Mouse (Mus musculus): ENCODE data around the gene Lpp. TPM values are rescaled to one million over a fixed set of nuclear protein-coding genes. Genes with fewer than 3 reads are reported as not detected.

Lpp gene
- polyA plus RNA-seq, 1 experiment from 2014 or later = 46.6 TPM

- no peak overlapping the region for H3K4me2 ChIP-seq (ENCODE audit: low read length)
These were observed 184.5 kb downstream of the Lpp start for GRCm38 (mm10) chr16:24577798-24578197.

GRCm38 (mm10) chr16:24582847-24583246 is 189.5 kb downstream of the Lpp start:
- Histone ChIP-seq H3K9me3 (ENCODE audit: control insufficient read depth, low read length) (no peaks in the 10 kb centered on the region), H3K27ac (replicated peaks in 1 of 2; ENCODE audit: control insufficient read depth in 1 of 2, insufficient read depth in 1 of 2, low read depth in 2 of 2, low read length in 2 of 2) (no peak overlapping the region), H3K9ac (ENCODE audit: low read length) (no peak overlapping the region), H3K4me1 (ENCODE audit: control insufficient read depth in 2 of 2, insufficient read depth in 2 of 2, low read length in 2 of 2) (peaks cover 2 to 13% of the 10 kb centered on the region in 2 experiments; a peak in 3 of 4 replicates), H3K4me3 (ENCODE audit: control insufficient read depth in 1 of 2, insufficient read depth in 1 of 2, low read depth in 1 of 2, low read length in 2 of 2) (no peak overlapping the region), H3K4me2 (ENCODE audit: low read length) (no peak overlapping the region), H3K36me3 (ENCODE audit: control insufficient read depth, insufficient read depth, low read length) (no peaks in the 10 kb centered on the region), H3K27me3 (ENCODE audit: control insufficient read depth, insufficient read depth, low read length) (no peaks in the 10 kb centered on the region)
- 66% methylated on average over 2 of the region's 2 CpGs for WGBS
- no peak for ATAC-seq (ENCODE audit: insufficient number of reproducible peaks, insufficient read depth, low FRiP score, low read depth)

More at GRCm38 (mm10) chr16:24577798-24578197, 184.5 kb downstream of the Lpp start:
- ATAC-seq (ENCODE audit: insufficient number of reproducible peaks, insufficient read depth, low FRiP score, low read depth) = no peak
- no peak overlapping the region for H3K4me3 ChIP-seq (ENCODE audit: control insufficient read depth in 1 of 2, insufficient read depth in 1 of 2, low read depth in 1 of 2, low read length in 2 of 2)
- whole genome bisulfite sequencing = 92% methylated on average over 2 of the region's 2 CpGs
- H3K27ac ChIP-seq (replicated peaks in 1 of 2; ENCODE audit: control insufficient read depth in 1 of 2, insufficient read depth in 1 of 2, low read depth in 2 of 2, low read length in 2 of 2) = no peak overlapping the region
- H3K27me3 ChIP-seq (ENCODE audit: control insufficient read depth, insufficient read depth, low read length) = no peaks in the 10 kb centered on the region
- H3K36me3 ChIP-seq (ENCODE audit: control insufficient read depth, insufficient read depth, low read length) = no peaks in the 10 kb centered on the region
- no peak overlapping the region for H3K9ac ChIP-seq (ENCODE audit: low read length)
- H3K4me1 ChIP-seq (ENCODE audit: control insufficient read depth in 2 of 2, insufficient read depth in 2 of 2, low read length in 2 of 2) = peaks cover under 1 to 20% of the 10 kb centered on the region in 2 experiments; a peak in 3 of 4 replicates
- H3K9me3 ChIP-seq (ENCODE audit: control insufficient read depth, low read length) = no peaks in the 10 kb centered on the region

- 65% methylated on average over 4 of the region's 4 CpGs for WGBS
- H3K4me2 ChIP-seq (ENCODE audit: low read length) = no peak overlapping the region
- H3K27ac ChIP-seq (replicated peaks in 1 of 2; ENCODE audit: control insufficient read depth in 1 of 2, insufficient read depth in 1 of 2, low read depth in 2 of 2, low read length in 2 of 2) = no peak overlapping the region
- H3K4me3 ChIP-seq (ENCODE audit: control insufficient read depth in 1 of 2, insufficient read depth in 1 of 2, low read depth in 1 of 2, low read length in 2 of 2) = no peak overlapping the region
- ATAC-seq (ENCODE audit: insufficient number of reproducible peaks, insufficient read depth, low FRiP score, low read depth) = no peak
- no peaks in the 10 kb centered on the region for H3K4me1 ChIP-seq (ENCODE audit: control insufficient read depth in 2 of 2, insufficient read depth in 2 of 2, low read length in 2 of 2)
- H3K9ac ChIP-seq (ENCODE audit: low read length) = no peak overlapping the region
- no peaks in the 10 kb centered on the region for H3K36me3 ChIP-seq (ENCODE audit: control insufficient read depth, insufficient read depth, low read length)
- H3K27me3 ChIP-seq (ENCODE audit: control insufficient read depth, insufficient read depth, low read length) = no peaks in the 10 kb centered on the region
- no peaks in the 10 kb centered on the region for H3K9me3 ChIP-seq (ENCODE audit: control insufficient read depth, low read length)
These were observed 200.2 kb downstream of the Lpp start for GRCm38 (mm10) chr16:24593535-24593934.

- 74% methylated on average over 5 of the region's 5 CpGs for WGBS
- no peak for ATAC-seq (ENCODE audit: insufficient number of reproducible peaks, insufficient read depth, low FRiP score, low read depth)
- Histone ChIP-seq H3K9ac (ENCODE audit: low read length) (no peak overlapping the region), H3K27ac (replicated peaks in 1 of 2; ENCODE audit: control insufficient read depth in 1 of 2, insufficient read depth in 1 of 2, low read depth in 2 of 2, low read length in 2 of 2) (no peak overlapping the region), H3K36me3 (ENCODE audit: control insufficient read depth, insufficient read depth, low read length) (no peaks in the 10 kb centered on the region), H3K4me2 (ENCODE audit: low read length) (no peak overlapping the region), H3K4me3 (ENCODE audit: control insufficient read depth in 1 of 2, insufficient read depth in 1 of 2, low read depth in 1 of 2, low read length in 2 of 2) (no peak overlapping the region), H3K4me1 (ENCODE audit: control insufficient read depth in 2 of 2, insufficient read depth in 2 of 2, low read length in 2 of 2) (peaks cover 0 to 5% of the 10 kb centered on the region in 2 experiments; a peak in 2 of 4 replicates), H3K27me3 (ENCODE audit: control insufficient read depth, insufficient read depth, low read length) (no peaks in the 10 kb centered on the region), H3K9me3 (ENCODE audit: control insufficient read depth, low read length) (no peaks in the 10 kb centered on the region)
These were observed 201.2 kb downstream of the Lpp start for GRCm38 (mm10) chr16:24594508-24594907.

GRCm38 (mm10) chr16:24595493-24595892 is 202.2 kb downstream of the Lpp start:
- Histone ChIP-seq H3K36me3 (ENCODE audit: control insufficient read depth, insufficient read depth, low read length) (no peaks in the 10 kb centered on the region), H3K27me3 (ENCODE audit: control insufficient read depth, insufficient read depth, low read length) (no peaks in the 10 kb centered on the region), H3K4me3 (ENCODE audit: control insufficient read depth in 1 of 2, insufficient read depth in 1 of 2, low read depth in 1 of 2, low read length in 2 of 2) (no peak overlapping the region), H3K27ac (replicated peaks in 1 of 2; ENCODE audit: control insufficient read depth in 1 of 2, insufficient read depth in 1 of 2, low read depth in 2 of 2, low read length in 2 of 2) (no peak overlapping the region), H3K9ac (ENCODE audit: low read length) (no peak overlapping the region), H3K4me1 (ENCODE audit: control insufficient read depth in 2 of 2, insufficient read depth in 2 of 2, low read length in 2 of 2) (peaks cover 0 to 14% of the 10 kb centered on the region in 2 experiments; a peak in 2 of 4 replicates), H3K9me3 (ENCODE audit: control insufficient read depth, low read length) (no peaks in the 10 kb centered on the region), H3K4me2 (ENCODE audit: low read length) (no peak overlapping the region)
- ATAC-seq (ENCODE audit: insufficient number of reproducible peaks, insufficient read depth, low FRiP score, low read depth) = no peak

- ATAC-seq (ENCODE audit: insufficient number of reproducible peaks, insufficient read depth, low FRiP score, low read depth) = no peak
- H3K36me3 ChIP-seq (ENCODE audit: control insufficient read depth, insufficient read depth, low read length) = no peaks in the 10 kb centered on the region
- no peak overlapping the region for H3K9ac ChIP-seq (ENCODE audit: low read length)
- peaks cover 0 to 17% of the 10 kb centered on the region in 2 experiments; a peak in 2 of 4 replicates for H3K4me1 ChIP-seq (ENCODE audit: control insufficient read depth in 2 of 2, insufficient read depth in 2 of 2, low read length in 2 of 2)
- H3K4me3 ChIP-seq (ENCODE audit: control insufficient read depth in 1 of 2, insufficient read depth in 1 of 2, low read depth in 1 of 2, low read length in 2 of 2) = no peak overlapping the region
- 64% methylated on average over 7 of the region's 7 CpGs for WGBS
- no peaks in the 10 kb centered on the region for H3K9me3 ChIP-seq (ENCODE audit: control insufficient read depth, low read length)
- H3K27me3 ChIP-seq (ENCODE audit: control insufficient read depth, insufficient read depth, low read length) = no peaks in the 10 kb centered on the region
- H3K4me2 ChIP-seq (ENCODE audit: low read length) = no peak overlapping the region
- H3K27ac ChIP-seq (replicated peaks in 1 of 2; ENCODE audit: control insufficient read depth in 1 of 2, insufficient read depth in 1 of 2, low read depth in 2 of 2, low read length in 2 of 2) = no peak overlapping the region
These were observed 205.3 kb downstream of the Lpp start for GRCm38 (mm10) chr16:24598567-24598966.

GRCm38 (mm10) chr16:24599766-24600165 is 206.5 kb downstream of the Lpp start:
- H3K4me1 ChIP-seq (ENCODE audit: control insufficient read depth in 2 of 2, insufficient read depth in 2 of 2, low read length in 2 of 2) = peaks cover 0 to 17% of the 10 kb centered on the region in 2 experiments; a peak in 2 of 4 replicates
- 43% methylated on average over 7 of the region's 7 CpGs for WGBS
- H3K9me3 ChIP-seq (ENCODE audit: control insufficient read depth, low read length) = no peaks in the 10 kb centered on the region
- no peak overlapping the region for H3K4me2 ChIP-seq (ENCODE audit: low read length)
- H3K9ac ChIP-seq (ENCODE audit: low read length) = no peak overlapping the region
- H3K27ac ChIP-seq (replicated peaks in 1 of 2; ENCODE audit: control insufficient read depth in 1 of 2, insufficient read depth in 1 of 2, low read depth in 2 of 2, low read length in 2 of 2) = no peak overlapping the region
- H3K36me3 ChIP-seq (ENCODE audit: control insufficient read depth, insufficient read depth, low read length) = no peaks in the 10 kb centered on the region
- H3K4me3 ChIP-seq (ENCODE audit: control insufficient read depth in 1 of 2, insufficient read depth in 1 of 2, low read depth in 1 of 2, low read length in 2 of 2) = no peak overlapping the region
- ATAC-seq (ENCODE audit: insufficient number of reproducible peaks, insufficient read depth, low FRiP score, low read depth) = no peak
- H3K27me3 ChIP-seq (ENCODE audit: control insufficient read depth, insufficient read depth, low read length) = no peaks in the 10 kb centered on the region

- Histone ChIP-seq H3K4me2 (ENCODE audit: low read length) (no peak overlapping the region), H3K27ac (replicated peaks in 1 of 2; ENCODE audit: control insufficient read depth in 1 of 2, insufficient read depth in 1 of 2, low read depth in 2 of 2, low read length in 2 of 2) (no peak overlapping the region), H3K27me3 (ENCODE audit: control insufficient read depth, insufficient read depth, low read length) (no peaks in the 10 kb centered on the region), H3K4me1 (ENCODE audit: control insufficient read depth in 2 of 2, insufficient read depth in 2 of 2, low read length in 2 of 2) (peaks cover 0 to 17% of the 10 kb centered on the region in 2 experiments; a peak in 2 of 4 replicates), H3K4me3 (ENCODE audit: control insufficient read depth in 1 of 2, insufficient read depth in 1 of 2, low read depth in 1 of 2, low read length in 2 of 2) (no peak overlapping the region), H3K9me3 (ENCODE audit: control insufficient read depth, low read length) (no peaks in the 10 kb centered on the region), H3K9ac (ENCODE audit: low read length) (no peak overlapping the region), H3K36me3 (ENCODE audit: control insufficient read depth, insufficient read depth, low read length) (no peaks in the 10 kb centered on the region)
- ATAC-seq (ENCODE audit: insufficient number of reproducible peaks, insufficient read depth, low FRiP score, low read depth) = no peak
- 85% methylated on average over 14 of the region's 14 CpGs for WGBS
These were observed 207.1 kb downstream of the Lpp start for GRCm38 (mm10) chr16:24600260-24600948.

Data from heart, embryonic 14.5 days (tissue).